In the genomic region with DNA sequence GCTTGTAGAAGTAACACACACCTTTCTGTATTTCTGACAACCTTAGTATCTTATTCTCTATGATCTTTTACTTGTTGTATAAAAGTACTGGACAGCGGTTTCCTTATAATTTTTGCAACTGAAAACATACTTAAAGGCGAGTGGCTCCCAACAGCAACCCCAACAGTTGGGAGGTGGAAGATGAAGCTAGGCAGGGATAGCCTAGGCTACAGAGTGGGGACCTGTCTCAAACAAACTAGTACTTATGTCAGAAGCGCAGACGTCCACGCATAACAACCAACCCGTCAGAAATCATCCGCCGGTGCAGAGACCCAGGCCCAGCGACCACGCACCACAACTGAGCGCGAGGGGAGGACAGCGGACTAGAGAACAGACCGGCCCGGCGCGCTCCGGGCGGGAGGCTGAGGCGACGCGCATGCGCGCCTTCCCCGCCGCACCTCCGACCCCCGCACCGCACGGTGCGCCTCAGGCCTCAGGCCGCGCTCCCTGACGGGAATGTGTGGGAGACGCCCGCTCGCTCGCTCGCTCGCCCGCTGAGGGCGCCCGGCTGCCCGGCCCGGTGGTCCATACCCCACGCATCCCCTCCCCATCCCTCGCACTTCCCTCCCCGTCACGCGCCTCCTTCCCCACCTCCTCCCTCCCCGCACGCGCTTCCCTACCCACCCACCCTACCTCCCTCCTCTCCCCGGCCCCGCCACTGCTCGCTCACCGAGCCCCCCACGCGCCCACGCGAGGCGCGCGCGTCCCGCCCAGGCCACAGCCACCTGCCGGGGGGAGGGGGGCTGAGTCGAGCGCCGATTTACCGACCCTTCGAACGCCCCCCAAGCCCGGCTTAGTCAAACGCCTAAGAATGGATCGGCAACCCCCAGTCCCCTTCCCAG, we compare ENCODE assay signal across 7 mouse cellular contexts. TPM values are rescaled to one million over a fixed set of nuclear protein-coding genes. Genes with fewer than 3 reads are reported as not detected.
DNase-seq lines count a peak whose midpoint lies in the region; ATAC-seq and TF ChIP-seq lines count a peak whose summit lies in the region.

Gene Hfm1, minus strand, starts transcription at position 834 of the 881 bp plus-strand sequence.

- H3K9me3 ChIP-seq in kidney, embryonic 14.5 days (ENCODE audit: control insufficient read depth, low read length) = no peaks in the 10 kb centered on the region
- no peaks in the 10 kb centered on the region for H3K9me3 ChIP-seq in limb, embryonic 14.5 days (ENCODE audit: control insufficient read depth, low read length)
- no peaks in the 10 kb centered on the region for H3K9me3 ChIP-seq in midbrain, embryonic 15.5 days

- peak within 1 kb of the TSS; percentile 83 for H3K4me2 ChIP-seq in kidney, embryonic 14.5 days (replicated peaks; ENCODE audit: low read depth, low read length)
- H3K4me2 ChIP-seq in limb, embryonic 14.5 days (replicated peaks; ENCODE audit: low read depth, low read length, severe bottlenecking) = peak within 1 kb of the TSS; percentile 71
- H3K4me2 ChIP-seq in midbrain, embryonic 15.5 days = peak within 1 kb of the TSS; percentile 51

- no peaks in the 10 kb centered on the region for H3K36me3 ChIP-seq in kidney, embryonic 14.5 days (ENCODE audit: control insufficient read depth, insufficient read depth, low read length)
- H3K36me3 ChIP-seq in limb, embryonic 14.5 days (ENCODE audit: control insufficient read depth, insufficient read depth, low read length) = no peaks in the 10 kb centered on the region
- no peaks in the 10 kb centered on the region for H3K36me3 ChIP-seq in midbrain, embryonic 15.5 days (replicated peaks)
- no peaks in the 10 kb centered on the region for H3K36me3 ChIP-seq in splenic B cell, adult 2 months (ENCODE audit: control insufficient read depth, insufficient read depth, low read length, poor library complexity, severe bottlenecking)

- no peaks in the 10 kb centered on the region for H3K4me1 ChIP-seq in kidney, embryonic 14.5 days (ENCODE audit: control insufficient read depth, insufficient read depth, low read length)
- no peaks in the 10 kb centered on the region for H3K4me1 ChIP-seq in limb, embryonic 14.5 days (ENCODE audit: control insufficient read depth, insufficient read depth, low read length)
- peaks cover 7% of the 10 kb centered on the region for H3K4me1 ChIP-seq in midbrain, embryonic 15.5 days

- DNase-seq in brain, adult 2 months (ENCODE audit: low read depth, low spot score) = peak; percentile 79
- DNase-seq in embryo, embryonic 11 days = peak; percentile 89
- peak; percentile 67 for DNase-seq in limb, embryonic 14.5 days (ENCODE audit: low spot score)
- DNase-seq in splenic B cell, adult 2 months (ENCODE audit: low read depth, low spot score) = peak; percentile 55

- no peaks in the 10 kb centered on the region for H3K27me3 ChIP-seq in kidney, embryonic 14.5 days (ENCODE audit: control insufficient read depth, insufficient read depth, low read length)
- H3K27me3 ChIP-seq in limb, embryonic 14.5 days (ENCODE audit: control insufficient read depth, insufficient read depth, low read length) = no peaks in the 10 kb centered on the region
- H3K27me3 ChIP-seq in midbrain, embryonic 15.5 days (replicated peaks) = no peaks in the 10 kb centered on the region
- H3K27me3 ChIP-seq in splenic B cell, adult 2 months (ENCODE audit: control insufficient read depth, insufficient read depth, low read length, poor library complexity, severe bottlenecking) = peaks cover 3% of the 10 kb centered on the region

- under 1% methylated on average over 54 of the region's 76 CpGs for WGBS in kidney, embryonic 14.5 days
- WGBS in limb, embryonic 14.5 days = 2% methylated on average over 39 of the region's 76 CpGs
- 1% methylated on average over 63 of the region's 76 CpGs for WGBS in midbrain, embryonic 15.5 days

- no peak within 1 kb of the TSS for H3K27ac ChIP-seq in kidney, embryonic 14.5 days (ENCODE audit: low read depth, low read length)
- H3K27ac ChIP-seq in limb, embryonic 14.5 days (replicated peaks; ENCODE audit: low read depth, low read length) = no peak within 1 kb of the TSS
- peak within 1 kb of the TSS; percentile 90 for H3K27ac ChIP-seq in midbrain, embryonic 15.5 days

- peak within 1 kb of the TSS; percentile 73 for H3K9ac ChIP-seq in kidney, embryonic 14.5 days (ENCODE audit: low read depth, low read length)
- H3K9ac ChIP-seq in limb, embryonic 14.5 days (ENCODE audit: low read depth, low read length, severe bottlenecking) = peak within 1 kb of the TSS; percentile 77
- peak within 1 kb of the TSS; percentile 59 for H3K9ac ChIP-seq in midbrain, embryonic 15.5 days

- peak; percentile 85 for ATAC-seq in granulocyte monocyte progenitor cell, adult 5-6 weeks (replicated peaks; ENCODE audit: poor library complexity, severe bottlenecking)
- ATAC-seq in kidney, embryonic 14.5 days (ENCODE audit: low FRiP score, low TSS enrichment) = peak; percentile 96
- ATAC-seq in limb, embryonic 14.5 days (ENCODE audit: low FRiP score, low read depth) = peak; percentile 92
- ATAC-seq in midbrain, embryonic 15.5 days (replicated peaks) = peak; percentile 98

- peak within 1 kb of the TSS; percentile 61 for H3K4me3 ChIP-seq in kidney, embryonic 14.5 days (ENCODE audit: low read length)
- H3K4me3 ChIP-seq in limb, embryonic 14.5 days (replicated peaks; ENCODE audit: low read length) = peak within 1 kb of the TSS; percentile 59
- peak within 1 kb of the TSS; percentile 55 for H3K4me3 ChIP-seq in midbrain, embryonic 15.5 days

- TF ChIP-seq POLR2A in limb, embryonic 14.5 days (IDR thresholded peaks at IDR 0.05; ENCODE audit: borderline replicate concordance, extremely low read depth, insufficient read depth, insufficient read length) = peak; percentile 58; the same call in 1 of the 2 replicates

RNA-seq across cellular contexts. Expression of gene Hfm1, which starts in this region (rescaled TPM):
- total RNA-seq in granulocyte monocyte progenitor cell, adult 5-6 weeks (2014; fragmentation: Nextera tagmentation) = not detected in 2 replicates
- total RNA-seq in granulocyte monocyte progenitor cell, adult 5-6 weeks (2017) = not detected in 2 replicates
- polyA plus RNA-seq in kidney, embryonic 14.5 days (2014; fragmentation: Nextera tagmentation; extraction: Ambion mirVana) = 2.0 and 2.7 TPM in 2 replicates
- polyA plus RNA-seq in limb, embryonic 14.5 days (2012; rRNA removed) = 1.7 and 1.9 TPM in 2 replicates
- polyA plus RNA-seq in limb, embryonic 14.5 days (2014; fragmentation: Nextera tagmentation; extraction: Ambion mirVana) = 1.3 and 1.7 TPM in 2 replicates
- 5.6 and 6.9 TPM in 2 replicates for polyA plus RNA-seq in midbrain, embryonic 15.5 days (2015; fragmentation: Nextera tagmentation; extraction: Ambion mirVana)

Comparison
In these comparisons a context has a peak if more than half of its experiments do, and no peak if none do; other contexts are left out.
1. Peak in ATAC-seq in granulocyte monocyte progenitor cell, adult 5-6 weeks; RNA of the gene not detected or under 1 TPM.